Mouse (Mus musculus): ENCODE measurements around the gene Pes1.

Pes1 gene

GRCm38 (mm10) chr11:3963610-3964415 is at the start of gene Pes1:
TSS of gene Pes1 (plus strand) at chr11:3963975.
- under 1% methylated on average over 31 of the region's 31 CpGs for WGBS

- WGBS: 1% methylated on average over 28 of the region's 28 CpGs
Measured at GRCm38 (mm10) chr11:3914109-3914840, 49.5 kb upstream of the Pes1 start, which contains the start of gene Slc35e4. TSS of gene Slc35e4 (minus strand) at chr11:3914664.

- 27% methylated on average over 1 of the region's 1 CpGs for WGBS
Measured at GRCm38 (mm10) chr11:3918738-3919137, 45.0 kb upstream of the Pes1 start.

- WGBS: 95% methylated on average over 7 of the region's 7 CpGs
Measured at GRCm38 (mm10) chr11:3920476-3920875, 43.3 kb upstream of the Pes1 start.

- 21% methylated on average over 8 of the region's 8 CpGs for WGBS
Measured at GRCm38 (mm10) chr11:3921281-3921850, 42.4 kb upstream of the Pes1 start.

- WGBS: 92% methylated on average over 9 of the region's 9 CpGs
Measured at GRCm38 (mm10) chr11:3922115-3922514, 41.7 kb upstream of the Pes1 start.

GRCm38 (mm10) chr11:3922731-3923130 is 41.0 kb upstream of the Pes1 start:
- WGBS: 96% methylated on average over 6 of the region's 6 CpGs

- 94% methylated on average over 10 of the region's 10 CpGs for WGBS
Measured at GRCm38 (mm10) chr11:3925916-3926315, 37.9 kb upstream of the Pes1 start.

- 75% methylated on average over 4 of the region's 4 CpGs for WGBS
Measured at GRCm38 (mm10) chr11:3930019-3930418, 33.8 kb upstream of the Pes1 start.

- WGBS: 39% methylated on average over 6 of the region's 6 CpGs
Measured at GRCm38 (mm10) chr11:3930931-3931330, 32.8 kb upstream of the Pes1 start.

GRCm38 (mm10) chr11:3931511-3932211 is 32.1 kb upstream of the Pes1 start, which contains the start of gene Tcn2:
TSS of gene Tcn2 (minus strand) at chr11:3932159.
- 1% methylated on average over 19 of the region's 26 CpGs for WGBS

- WGBS: 91% methylated on average over 9 of the region's 9 CpGs
Measured at GRCm38 (mm10) chr11:3933756-3934285, 30.0 kb upstream of the Pes1 start.

- 78% methylated on average over 4 of the region's 4 CpGs for WGBS
Measured at GRCm38 (mm10) chr11:3935135-3935534, 28.6 kb upstream of the Pes1 start.

- 72% methylated on average over 3 of the region's 3 CpGs for WGBS
Measured at GRCm38 (mm10) chr11:3936318-3936717, 27.5 kb upstream of the Pes1 start.

GRCm38 (mm10) chr11:3937321-3937874 is 26.4 kb upstream of the Pes1 start:
- 88% methylated on average over 13 of the region's 13 CpGs for WGBS

- 90% methylated on average over 7 of the region's 7 CpGs for WGBS
Measured at GRCm38 (mm10) chr11:3941371-3941770, 22.4 kb upstream of the Pes1 start.

- WGBS: 44% methylated on average over 1 of the region's 1 CpGs
Measured at GRCm38 (mm10) chr11:3946386-3946785, 17.4 kb upstream of the Pes1 start.

GRCm38 (mm10) chr11:3954876-3955275 is 8.9 kb upstream of the Pes1 start:
- WGBS: 78% methylated on average over 5 of the region's 5 CpGs

- WGBS: 81% methylated on average over 4 of the region's 4 CpGs
Measured at GRCm38 (mm10) chr11:3955371-3955770, 8.4 kb upstream of the Pes1 start.

GRCm38 (mm10) chr11:3960901-3961300 is 2.9 kb upstream of the Pes1 start:
- 49% methylated on average over 2 of the region's 2 CpGs for WGBS

- WGBS: 70% methylated on average over 3 of the region's 3 CpGs
Measured at GRCm38 (mm10) chr11:3961761-3962160, 2.0 kb upstream of the Pes1 start.
